ENCODE assay signal across 1 mouse cellular context in genomic region chr19:4879324-4879703, GRCm38 (mm10).
A peak's percentile ranks its signal among the peaks of the same experiment; 100 is the strongest.
TF ChIP-seq lines count a peak whose summit lies in the region.

No protein-coding gene starts in this region.

TF ChIP-seq in CH12.LX, 34 proteins besides CTCF, POLR2A, EP300 and RAD21 (continued from another document):
- TF ChIP-seq SIN3A (IDR thresholded peaks at IDR 0.05; ENCODE audit: low read length): no peak
- TF ChIP-seq MXI1 (IDR thresholded peaks at IDR 0.05; ENCODE audit: low read depth, low read length): peak; percentile 59
- no peak for TF ChIP-seq JUND (conservative IDR thresholded peaks at IDR 0.05; ENCODE audit: low read depth, low read length)
- peak; percentile 86 for TF ChIP-seq MAX (IDR thresholded peaks at IDR 0.05; ENCODE audit: low read length)
- no peak for TF ChIP-seq CHD1 (IDR thresholded peaks at IDR 0.05; ENCODE audit: low read depth, low read length)
- no peak for TF ChIP-seq MEF2A (IDR thresholded peaks at IDR 0.05; ENCODE audit: borderline replicate concordance, low read depth, low read length)
- no peak for TF ChIP-seq CHD2 (IDR thresholded peaks at IDR 0.05; ENCODE audit: low read length)
- TF ChIP-seq POLR2AphosphoS2 (IDR thresholded peaks at IDR 0.05; ENCODE audit: low read depth, low read length): no peak
- no peak for TF ChIP-seq TCF12 (IDR thresholded peaks at IDR 0.05; ENCODE audit: low read depth, low read length)
- TF ChIP-seq NRF1 (IDR thresholded peaks at IDR 0.05; ENCODE audit: low read depth, low read length): no peak
- 0 out of 2 replicates have a peak, but pooled peaks have one; percentile 14 for TF ChIP-seq USF2 (conservative IDR thresholded peaks at IDR 0.05; ENCODE audit: low read depth, low read length)
- no peak for TF ChIP-seq SMC3 (IDR thresholded peaks at IDR 0.05; ENCODE audit: low read depth, low read length)
- peak; percentile 72 for TF ChIP-seq MYC (IDR thresholded peaks at IDR 0.05; ENCODE audit: low read depth, low read length)
- TF ChIP-seq USF1 (IDR thresholded peaks at IDR 0.05; ENCODE audit: low read depth, low read length): no peak
- TF ChIP-seq HCFC1 (IDR thresholded peaks at IDR 0.05; ENCODE audit: low read depth, low read length): no peak
- no peak for TF ChIP-seq PAX5 (IDR thresholded peaks at IDR 0.05; ENCODE audit: low read length)
TF ChIP-seq in CH12.LX: peak in this region for 4.
